Mouse (Mus musculus) hindbrain, embryonic 14.5 days (tissue): ENCODE measurements around the gene Smyd5. TPM values are rescaled to one million over a fixed set of nuclear protein-coding genes. Genes with fewer than 3 reads are reported as not detected.

ENCODE experiments used
- ATAC-seq: fragments of 200-750 bp; cut with Nextera tagmentation; 2 replicates; pipeline ENCODE4 v1.8.0; 2017; ENCODE audit warnings: moderate number of reproducible peaks, mild to moderate bottlenecking, moderate TSS enrichment, moderate library complexity; ENCODE audit not compliant: low FRiP score
- DNase-seq: peaks from one replicate; pipeline ENCODE4 v3.0.0-alpha.2; 2015; ENCODE audit warnings: low spot score
- H3K27ac ChIP-seq: fragments of 300-500 bp; sonication (generic); 2 replicates; pipeline ENCODE4 v1.5.1; 2014; ENCODE audit warnings: mild to moderate bottlenecking, moderate library complexity
- H3K27me3 ChIP-seq: fragments of 300-500 bp; sonication (generic); 2 replicates; pipeline ENCODE4 v1.6.1; 2014; ENCODE audit warnings: mild to moderate bottlenecking, low read length, mixed read lengths; ENCODE audit not compliant: control insufficient read depth, insufficient read depth
- H3K36me3 ChIP-seq: fragments of 300-500 bp; sonication (generic); replicated peaks from 2 replicates; pipeline ENCODE4 v1.6.1; 2014; ENCODE audit not compliant: control insufficient read depth, insufficient read depth
- H3K4me1 ChIP-seq: fragments of 300-500 bp; sonication (generic); replicated peaks from 2 replicates; pipeline ENCODE4 v1.6.1; 2014; ENCODE audit warnings: antibody characterized with exemption, low read length, mixed read lengths; ENCODE audit not compliant: control insufficient read depth, insufficient read depth
- H3K4me2 ChIP-seq: fragments of 300-500 bp; sonication (generic); replicated peaks from 2 replicates; pipeline ENCODE4 v1.6.1; 2014; ENCODE audit warnings: mild to moderate bottlenecking, moderate library complexity
- H3K4me3 ChIP-seq: fragments of 300-500 bp; sonication (generic); replicated peaks from 2 replicates; pipeline ENCODE4 v1.5.1; 2014; ENCODE audit warnings: mild to moderate bottlenecking, low read length
- H3K9ac ChIP-seq: fragments of 300-500 bp; sonication (generic); 2 replicates; pipeline ENCODE4 v1.6.1; 2014
- H3K9me3 ChIP-seq: fragments of 300-500 bp; sonication (generic); 2 replicates; pipeline ENCODE4 v1.6.1; 2016; ENCODE audit warnings: low read length; ENCODE audit not compliant: control insufficient read depth
- WGBS: fragments of 180-500 bp; shearing (Covaris S2); extraction: QIAGEN DNeasy Blood & Tissue Kit; methylation state at CpG from one replicate; pipeline ENCODE4 v1.1.7; 2014; 5-methylcytosine and 5-hydroxymethylcytosine counted together
- polyA plus RNA-seq: library from polyadenylated mRNA; unstranded; fragments of >200 nt; fragmentation: Nextera tagmentation; extraction: Ambion mirVana; gene quantifications from 2 replicates; pipeline ENCODE4 v1.2.1, GENCODE M21; 2014

Gene Smyd5
- polyA plus RNA-seq, 1 experiment from 2014 or later: 58.8 TPM

- H3K27me3 ChIP-seq: no peaks in the 10 kb centered on the region
- DNase-seq (peak; percentile 26), ATAC-seq (no peak)
- H3K4me2 ChIP-seq: peak overlapping the region; percentile 97
- peak overlapping the region; percentile 92; the same call in 1 of the 2 replicates for H3K27ac ChIP-seq
- peak overlapping the region; percentile 70 for H3K4me3 ChIP-seq
- 12% methylated on average over 7 of the region's 7 CpGs for WGBS
- 0 out of 2 replicates have a peak, but pooled peaks cover 4% of the 10 kb centered on the region for H3K36me3 ChIP-seq
- no peaks in the 10 kb centered on the region for H3K9me3 ChIP-seq
- H3K9ac ChIP-seq: peak overlapping the region; percentile 89
- H3K4me1 ChIP-seq: peaks cover 37% of the 10 kb centered on the region
Observed at GRCm38 (mm10) chr6:85452816-85453215, 21.0 kb downstream of the Smyd5 start.

DNA sequence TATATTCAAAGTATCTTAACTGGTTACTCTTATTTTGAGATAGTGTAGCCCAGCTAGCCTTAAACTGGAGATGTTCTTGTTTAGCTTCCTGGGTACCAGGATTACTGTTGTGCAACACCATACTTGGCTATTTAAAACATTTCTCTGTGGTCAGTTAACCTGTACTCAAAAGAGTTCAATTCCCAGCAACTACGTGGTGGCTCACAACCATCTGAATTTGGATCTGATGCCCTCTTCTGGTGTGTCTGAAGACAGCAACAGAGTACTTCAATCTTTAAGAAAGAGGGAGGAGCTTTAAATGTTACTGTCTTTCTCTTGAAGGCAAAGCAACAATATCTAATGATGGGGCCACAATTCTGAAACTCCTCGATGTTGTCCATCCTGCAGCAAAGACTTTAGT, 27.8 kb downstream of the Smyd5 start:
- 92% methylated on average over 2 of the region's 2 CpGs for WGBS
- no peaks in the 10 kb centered on the region for H3K27me3 ChIP-seq
- peaks cover 54% of the 10 kb centered on the region for H3K36me3 ChIP-seq
- ATAC-seq: no peak
- H3K9ac ChIP-seq: no peak overlapping the region
- no peak overlapping the region for H3K27ac ChIP-seq
- H3K4me3 ChIP-seq: no peak overlapping the region
- H3K4me2 ChIP-seq: no peak overlapping the region
- H3K4me1 ChIP-seq: peaks cover 17% of the 10 kb centered on the region
- no peaks in the 10 kb centered on the region for H3K9me3 ChIP-seq
- DNase-seq: no peak

DNA sequence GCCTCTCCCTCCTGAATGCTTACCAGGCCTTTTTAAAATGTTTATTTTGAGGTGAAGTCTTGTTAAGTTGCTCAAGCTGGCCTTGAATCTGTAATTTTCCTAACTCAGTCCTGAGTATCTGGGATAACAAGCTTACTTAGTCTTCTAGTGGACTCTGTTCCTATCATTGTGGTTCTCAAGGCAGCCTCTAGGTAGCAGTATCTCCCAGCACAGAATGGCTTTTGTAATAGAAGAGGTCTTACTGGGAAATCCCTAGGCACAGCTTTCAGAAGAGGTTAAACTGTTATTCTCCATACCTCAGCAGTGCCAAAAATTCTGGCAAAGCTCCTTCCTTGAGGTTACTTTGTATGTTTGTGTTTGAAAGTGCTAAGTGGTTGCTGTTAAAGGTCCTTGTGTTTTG, 33.6 kb downstream of the Smyd5 start:
- Histone ChIP-seq H3K4me1 (no peaks in the 10 kb centered on the region), H3K27ac (no peak overlapping the region), H3K9ac (no peak overlapping the region), H3K36me3 (peaks cover 93% of the 10 kb centered on the region), H3K9me3 (no peaks in the 10 kb centered on the region), H3K4me2 (no peak overlapping the region), H3K4me3 (no peak overlapping the region), H3K27me3 (no peaks in the 10 kb centered on the region)
- ATAC-seq (no peak), DNase-seq (peak; percentile 65)

DNA sequence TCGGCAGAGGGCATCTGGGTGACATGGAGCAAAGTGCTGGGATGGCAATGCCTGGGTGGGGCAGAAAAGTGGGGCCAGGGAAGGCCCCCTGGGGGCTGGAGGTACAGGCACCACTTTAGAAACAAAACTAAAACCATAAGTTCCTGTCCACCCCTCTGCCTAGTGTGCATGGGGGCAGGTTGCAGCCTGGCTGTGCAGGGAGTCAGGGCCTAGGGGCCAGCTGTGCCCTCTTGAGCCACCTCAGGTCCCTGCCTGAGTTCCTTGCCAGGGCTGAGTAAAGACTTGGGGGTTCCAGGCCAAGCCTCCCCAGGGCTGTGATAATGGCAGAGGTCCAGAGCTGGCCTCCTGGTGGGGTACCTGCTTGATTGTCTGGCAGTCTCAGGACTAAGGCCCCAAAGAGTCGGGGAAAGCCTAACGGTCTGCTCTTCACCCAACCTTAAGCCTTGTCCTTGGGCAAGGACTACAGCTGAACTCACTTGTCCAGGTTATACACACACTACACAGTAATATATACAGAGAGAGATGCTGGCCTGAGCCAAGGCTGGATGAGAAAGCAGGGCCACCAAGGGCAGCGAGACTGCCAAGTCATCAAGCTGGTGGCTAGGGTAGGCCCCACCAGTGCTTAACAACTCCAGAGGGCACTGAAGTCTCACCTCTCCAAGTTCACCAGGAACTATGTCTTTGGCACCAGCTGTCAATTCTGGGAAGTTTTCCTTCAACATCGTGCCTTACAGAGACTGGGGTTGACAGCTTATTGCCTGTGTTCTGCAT, 38.1 kb downstream of the Smyd5 start:
- Histone ChIP-seq H3K9me3 (no peaks in the 10 kb centered on the region), H3K4me2 (no peak overlapping the region), H3K27me3 (no peaks in the 10 kb centered on the region), H3K9ac (no peak overlapping the region), H3K4me3 (no peak overlapping the region), H3K27ac (no peak overlapping the region), H3K36me3 (peaks cover 80% of the 10 kb centered on the region), H3K4me1 (no peaks in the 10 kb centered on the region)
- ATAC-seq (0 out of 2 replicates have a peak, but pooled peaks have one; percentile 25), DNase-seq (no peak)
- 84% methylated on average over 5 of the region's 5 CpGs for WGBS

DNA sequence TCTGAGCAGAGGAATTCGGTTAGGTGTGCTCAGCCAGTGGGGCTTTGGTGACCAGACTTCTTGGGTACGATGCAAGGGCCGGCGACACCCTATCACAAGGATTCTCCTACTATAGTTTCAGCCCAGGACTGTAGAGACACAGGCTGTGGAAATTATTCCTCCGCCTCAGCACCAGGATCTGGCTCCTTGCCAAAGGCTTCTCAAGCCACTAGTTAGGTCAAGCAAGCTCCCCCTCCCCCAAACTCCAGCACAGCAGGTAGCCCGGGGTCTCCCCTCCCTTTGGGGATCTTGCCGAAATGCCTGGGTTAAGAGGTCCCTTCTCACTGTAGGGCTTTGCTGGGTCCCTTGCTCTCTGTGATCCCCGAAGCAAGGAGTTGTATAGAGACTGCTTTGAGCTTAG, 40.2 kb downstream of the Smyd5 start:
- Histone ChIP-seq H3K4me3 (no peak overlapping the region), H3K4me1 (no peaks in the 10 kb centered on the region), H3K27ac (no peak overlapping the region), H3K9me3 (no peaks in the 10 kb centered on the region), H3K4me2 (no peak overlapping the region), H3K36me3 (peaks cover 76% of the 10 kb centered on the region), H3K27me3 (no peaks in the 10 kb centered on the region), H3K9ac (no peak overlapping the region)
- ATAC-seq: no peak
- WGBS: 63% methylated on average over 8 of the region's 8 CpGs
- DNase-seq: no peak

- DNase-seq: no peak
- no peak overlapping the region for H3K4me2 ChIP-seq
- no peaks in the 10 kb centered on the region for H3K4me1 ChIP-seq
- H3K27ac ChIP-seq: no peak overlapping the region
- H3K9ac ChIP-seq: no peak overlapping the region
- no peak for ATAC-seq
- 62% methylated on average over 5 of the region's 5 CpGs for WGBS
- H3K27me3 ChIP-seq: no peaks in the 10 kb centered on the region
- H3K36me3 ChIP-seq: peaks cover 70% of the 10 kb centered on the region
- no peak overlapping the region for H3K4me3 ChIP-seq
- no peaks in the 10 kb centered on the region for H3K9me3 ChIP-seq
Observed at GRCm38 (mm10) chr6:85472542-85472941, 40.8 kb downstream of the Smyd5 start.

DNA sequence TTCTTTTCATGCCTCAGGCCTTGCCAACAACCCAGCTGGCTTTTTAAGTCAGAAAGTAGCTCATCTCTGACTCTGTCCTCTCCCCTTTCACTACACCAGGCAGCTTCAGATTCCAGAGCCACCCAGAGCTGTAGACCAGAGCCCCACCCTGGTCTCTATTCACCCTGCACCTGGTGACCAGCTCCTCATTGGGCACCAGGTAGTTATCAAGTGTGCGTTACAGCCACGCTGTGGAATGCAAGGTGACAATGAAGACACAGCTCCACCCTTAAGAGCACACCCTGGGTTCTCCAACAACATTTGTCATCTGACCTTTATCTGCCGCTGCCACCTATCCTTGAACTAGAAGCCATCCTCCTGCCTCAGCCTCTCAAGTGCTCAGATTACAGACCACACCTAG, 43.8 kb downstream of the Smyd5 start:
- DNase-seq (no peak), ATAC-seq (no peak)
- Histone ChIP-seq H3K4me3 (no peak overlapping the region), H3K9me3 (no peaks in the 10 kb centered on the region), H3K9ac (no peak overlapping the region), H3K4me2 (no peak overlapping the region), H3K4me1 (no peaks in the 10 kb centered on the region), H3K36me3 (peaks cover 57% of the 10 kb centered on the region), H3K27ac (no peak overlapping the region), H3K27me3 (no peaks in the 10 kb centered on the region)
- WGBS: 85% methylated on average over 3 of the region's 3 CpGs

DNA sequence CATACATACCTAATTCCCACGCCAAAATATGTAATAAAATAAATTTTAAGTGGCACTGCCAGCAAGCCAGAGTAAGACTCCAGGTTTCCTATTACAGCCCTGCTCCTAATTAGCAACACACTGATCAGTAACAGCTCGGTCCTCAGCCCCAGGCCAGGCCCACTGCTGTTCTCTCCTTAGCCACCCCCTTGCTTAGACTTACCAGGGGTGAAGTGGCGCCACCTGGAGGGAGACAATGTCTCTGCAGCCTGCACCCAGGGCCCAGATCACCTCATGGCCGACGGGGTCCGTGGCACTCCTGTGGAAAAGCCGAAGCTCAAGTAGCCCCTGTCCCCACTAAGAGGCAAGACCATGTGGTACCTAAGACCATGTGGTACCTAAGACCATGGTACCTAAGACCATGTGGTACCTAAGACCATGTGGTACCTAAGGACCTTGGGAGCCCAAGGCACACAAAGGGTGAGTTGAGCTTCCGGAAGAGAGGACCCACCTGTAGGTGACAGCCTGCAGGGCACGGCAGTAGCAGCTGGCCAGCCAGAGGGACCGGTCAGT, 45.7 kb downstream of the Smyd5 start:
- DNase-seq: no peak
- Histone ChIP-seq H3K27me3 (0 out of 2 replicates have a peak, but pooled peaks cover 3% of the 10 kb centered on the region), H3K4me3 (no peak overlapping the region), H3K4me1 (no peaks in the 10 kb centered on the region), H3K9me3 (no peaks in the 10 kb centered on the region), H3K36me3 (peaks cover 48% of the 10 kb centered on the region), H3K4me2 (no peak overlapping the region), H3K27ac (no peak overlapping the region), H3K9ac (no peak overlapping the region)
- no peak for ATAC-seq
- WGBS: 45% methylated on average over 10 of the region's 10 CpGs

DNA sequence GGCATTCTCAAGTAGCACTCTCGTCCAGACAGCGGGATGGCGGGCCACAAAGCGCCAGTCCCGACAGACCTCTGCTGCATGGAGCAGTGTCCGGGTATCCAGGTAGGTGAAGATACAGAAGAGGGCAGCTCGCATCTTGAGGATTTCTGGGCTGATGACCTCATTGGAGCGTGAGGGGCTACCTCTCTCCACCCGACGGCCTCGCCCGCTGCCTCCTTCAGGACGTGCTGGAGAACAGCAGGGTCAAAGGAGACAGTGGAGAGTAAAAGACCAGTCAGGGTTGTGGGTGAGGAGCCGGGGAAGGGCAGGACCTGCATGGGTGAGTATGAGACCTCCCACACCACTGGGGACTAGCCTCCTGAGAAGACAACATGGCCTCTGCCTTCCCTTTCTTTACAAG, 46.6 kb downstream of the Smyd5 start:
- Histone ChIP-seq H3K4me3 (no peak overlapping the region), H3K27me3 (peaks cover 7% of the 10 kb centered on the region; the same call in 1 of the 2 replicates), H3K9ac (no peak overlapping the region), H3K36me3 (peaks cover 38% of the 10 kb centered on the region), H3K27ac (no peak overlapping the region), H3K4me2 (no peak overlapping the region), H3K9me3 (no peaks in the 10 kb centered on the region), H3K4me1 (no peaks in the 10 kb centered on the region)
- 42% methylated on average over 14 of the region's 14 CpGs for WGBS
- DNase-seq (no peak), ATAC-seq (no peak)
